Mouse (Mus musculus) ES-Bruce4 (cell line): Measurements from ENCODE around the gene Iqcf1. TPM values are rescaled to one million over a fixed set of nuclear protein-coding genes. Genes with fewer than 3 reads are reported as not detected.

Experiments
- H3K27ac ChIP-seq: 2 replicates; pipeline ENCODE4 v1.5.1; 2012; ENCODE audit warnings: low read length, inconsistent platforms; ENCODE audit not compliant: insufficient read depth
- H3K27me3 ChIP-seq: 2 replicates; pipeline ENCODE4 v1.6.1; 2012; ENCODE audit warnings: mild to moderate bottlenecking, low read length, inconsistent platforms; ENCODE audit not compliant: control insufficient read depth, poor library complexity, insufficient read depth, severe bottlenecking
- H3K36me3 ChIP-seq: 2 replicates; pipeline ENCODE4 v1.6.1; 2012; ENCODE audit warnings: inconsistent platforms, mild to moderate bottlenecking, low read length, moderate library complexity; ENCODE audit not compliant: control insufficient read depth, poor library complexity, insufficient read depth, severe bottlenecking
- H3K4me1 ChIP-seq: one replicate; pipeline ENCODE4 v1.8.1; 2011; ENCODE audit warnings: low read length; ENCODE audit not compliant: control insufficient read depth, insufficient read depth
- H3K4me3 ChIP-seq: 2 replicates; pipeline ENCODE4 v1.5.1; 2011; ENCODE audit warnings: low read depth, mild to moderate bottlenecking, low read length
- H3K9ac ChIP-seq: 2 replicates; pipeline ENCODE4 v1.6.1; 2012; ENCODE audit warnings: low read depth, mild to moderate bottlenecking, inconsistent platforms; ENCODE audit not compliant: poor library complexity, severe bottlenecking
- H3K9me3 ChIP-seq: replicated peaks from 2 replicates; pipeline ENCODE4 v1.6.1; 2012; ENCODE audit warnings: mild to moderate bottlenecking, low read length, inconsistent platforms; ENCODE audit not compliant: control insufficient read depth, poor library complexity, insufficient read depth, severe bottlenecking
- CTCF ChIP-seq: IDR thresholded peaks from one replicate; pipeline ENCODE4 v1.8.1; 2011; ENCODE audit warnings: low read depth, low read length
- EP300 ChIP-seq: IDR thresholded peaks from 2 replicates; pipeline ENCODE4 v1.6.1; 2011; ENCODE audit warnings: low read depth, low read length; ENCODE audit not compliant: insufficient read depth
- POLR2A ChIP-seq: IDR thresholded peaks from one replicate; pipeline ENCODE4 v1.8.1; 2011; ENCODE audit warnings: low read length; ENCODE audit not compliant: insufficient read depth
- polyA plus RNA-seq: library from polyadenylated mRNA; stranded (reverse); fragments of >200 nt; gene quantifications from 2 replicates; pipeline ENCODE4 v1.2.4, GENCODE M21; 2011; ENCODE audit warnings: low read depth; ENCODE audit not compliant: missing spikeins, insufficient read depth, insufficient read length

Gene Iqcf1
- polyA plus RNA-seq, 1 experiment = not detected

GRCm38 (mm10) chr9:106474456-106474855 is 25.3 kb upstream of the Iqcf1 start:
- no peaks in the 10 kb centered on the region for H3K9me3 ChIP-seq
- peak overlapping the region; percentile 17; the same call in 1 of the 2 replicates for H3K9ac ChIP-seq
- TF ChIP-seq EP300 (0 out of 2 replicates have a peak, but pooled peaks have one; percentile 14), POLR2A (no peak), CTCF (peak; percentile 86)
- no peak overlapping the region for H3K27ac ChIP-seq
- no peaks in the 10 kb centered on the region for H3K36me3 ChIP-seq
- H3K4me1 ChIP-seq = peaks cover 2% of the 10 kb centered on the region
- H3K4me3 ChIP-seq = peak overlapping the region; percentile 32; the same call in 1 of the 2 replicates
- no peaks in the 10 kb centered on the region for H3K27me3 ChIP-seq

- Histone ChIP-seq H3K27me3 (no peaks in the 10 kb centered on the region), H3K4me1 (peaks cover 2% of the 10 kb centered on the region), H3K36me3 (no peaks in the 10 kb centered on the region), H3K27ac (no peak overlapping the region), H3K4me3 (no peak overlapping the region), H3K9ac (peak overlapping the region; percentile 17; the same call in 1 of the 2 replicates), H3K9me3 (no peaks in the 10 kb centered on the region)
- TF ChIP-seq POLR2A (no peak), CTCF (no peak), EP300 (no peak)
Measured at GRCm38 (mm10) chr9:106475046-106475445, 24.7 kb upstream of the Iqcf1 start.

- Histone ChIP-seq H3K27ac (peak within 1 kb of the TSS; percentile 10; the same call in 1 of the 2 replicates), H3K4me3 (peak within 1 kb of the TSS; percentile 38), H3K9ac (peak within 1 kb of the TSS; percentile 17), H3K27me3 (no peaks in the 10 kb centered on the region), H3K9me3 (no peaks in the 10 kb centered on the region), H3K36me3 (peaks cover 1% of the 10 kb centered on the region; the same call in 1 of the 2 replicates), H3K4me1 (peaks cover 2% of the 10 kb centered on the region)
- TF ChIP-seq POLR2A = no peak
- no peak for TF ChIP-seq EP300
- no peak for TF ChIP-seq CTCF
Measured at GRCm38 (mm10) chr9:106475663-106476001, 24.1 kb upstream of the Iqcf1 start, which contains the start of gene Rrp9. Gene Rrp9 (plus strand): TSS chr9:106475963.

- H3K9ac ChIP-seq = peak overlapping the region; percentile 17
- peak overlapping the region; percentile 38 for H3K4me3 ChIP-seq
- H3K9me3 ChIP-seq = no peaks in the 10 kb centered on the region
- TF ChIP-seq EP300 (no peak), POLR2A (no peak), CTCF (no peak)
- H3K36me3 ChIP-seq = peaks cover 8% of the 10 kb centered on the region
- H3K4me1 ChIP-seq = peaks cover 2% of the 10 kb centered on the region
- H3K27ac ChIP-seq = peak overlapping the region; percentile 10; the same call in 1 of the 2 replicates
- no peaks in the 10 kb centered on the region for H3K27me3 ChIP-seq
Measured at GRCm38 (mm10) chr9:106476002-106476923, 23.5 kb upstream of the Iqcf1 start.

- H3K9me3 ChIP-seq = no peaks in the 10 kb centered on the region
- H3K4me1 ChIP-seq = peaks cover 2% of the 10 kb centered on the region
- peak within 1 kb of the TSS; percentile 86 for H3K9ac ChIP-seq
- no peaks in the 10 kb centered on the region for H3K27me3 ChIP-seq
- H3K4me3 ChIP-seq = peak within 1 kb of the TSS; percentile 96
- H3K36me3 ChIP-seq = peaks cover 8% of the 10 kb centered on the region
- TF ChIP-seq POLR2A (no peak), EP300 (no peak), CTCF (peak; percentile 93)
- peak within 1 kb of the TSS; percentile 10; the same call in 1 of the 2 replicates for H3K27ac ChIP-seq
Measured at GRCm38 (mm10) chr9:106476924-106477484, 22.8 kb upstream of the Iqcf1 start, which contains the start of gene Parp3. Gene Parp3 (minus strand): TSS chr9:106476949.
